Mouse (Mus musculus): Measurements from ENCODE around the gene Abtb1. TPM values are rescaled to one million over a fixed set of nuclear protein-coding genes. Genes with fewer than 3 reads are reported as not detected.

Abtb1 gene
- polyA plus RNA-seq, 1 experiment from 2014 or later, result 49.5 TPM

GRCm38 (mm10) chr6:88827395-88828205, 14.2 kb downstream of the Abtb1 start:
- H3K9me3 ChIP-seq (ENCODE audit: control insufficient read depth, low read length), result no peaks in the 10 kb centered on the region
- no peak overlapping the region for H3K9ac ChIP-seq (ENCODE audit: low read length)
- H3K4me2 ChIP-seq (ENCODE audit: low read depth, low read length), result no peak overlapping the region
- peaks cover 7% of the 10 kb centered on the region for H3K4me1 ChIP-seq (replicated peaks; ENCODE audit: control insufficient read depth, insufficient read depth, low read length)
- no peak overlapping the region for H3K4me3 ChIP-seq (ENCODE audit: low read length)
- H3K27me3 ChIP-seq (ENCODE audit: control insufficient read depth, insufficient read depth, low read depth, low read length), result no peaks in the 10 kb centered on the region
- WGBS, result 59% methylated on average over 13 of the region's 13 CpGs
- H3K36me3 ChIP-seq (ENCODE audit: control insufficient read depth, insufficient read depth, low read length), result no peaks in the 10 kb centered on the region
- no peak for ATAC-seq (ENCODE audit: low read depth)
- no peak overlapping the region for H3K27ac ChIP-seq (ENCODE audit: low read length)

DNA sequence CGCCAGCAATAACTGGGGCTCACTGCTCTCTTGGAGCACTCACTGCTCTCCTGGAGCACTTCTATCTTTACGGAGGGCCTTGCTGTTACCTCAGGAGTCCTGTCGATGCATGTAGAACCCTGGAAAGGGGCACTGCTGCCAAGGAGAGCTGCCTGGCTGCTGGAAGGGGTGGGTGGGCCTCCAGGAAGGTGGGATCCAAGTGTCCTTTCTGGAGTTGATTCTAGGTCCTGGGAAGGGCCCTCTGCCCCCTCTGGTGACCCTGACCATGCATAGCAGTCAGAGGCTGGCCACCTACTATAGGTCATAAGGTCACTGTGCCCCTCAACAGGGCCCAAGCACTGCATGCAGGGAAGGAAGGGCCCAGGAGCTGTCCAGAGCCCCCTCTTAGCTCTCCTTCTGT, 14.8 kb downstream of the Abtb1 start:
- Histone ChIP-seq H3K4me2 (ENCODE audit: low read depth, low read length) (no peak overlapping the region), H3K27ac (ENCODE audit: low read length) (no peak overlapping the region), H3K4me3 (ENCODE audit: low read length) (no peak overlapping the region), H3K9ac (ENCODE audit: low read length) (no peak overlapping the region), H3K9me3 (ENCODE audit: control insufficient read depth, low read length) (no peaks in the 10 kb centered on the region), H3K27me3 (ENCODE audit: control insufficient read depth, insufficient read depth, low read depth, low read length) (no peaks in the 10 kb centered on the region), H3K4me1 (replicated peaks; ENCODE audit: control insufficient read depth, insufficient read depth, low read length) (peaks cover 8% of the 10 kb centered on the region), H3K36me3 (ENCODE audit: control insufficient read depth, insufficient read depth, low read length) (no peaks in the 10 kb centered on the region)
- no peak for ATAC-seq (ENCODE audit: low read depth)
- WGBS, result 50% methylated on average over 3 of the region's 3 CpGs

DNA sequence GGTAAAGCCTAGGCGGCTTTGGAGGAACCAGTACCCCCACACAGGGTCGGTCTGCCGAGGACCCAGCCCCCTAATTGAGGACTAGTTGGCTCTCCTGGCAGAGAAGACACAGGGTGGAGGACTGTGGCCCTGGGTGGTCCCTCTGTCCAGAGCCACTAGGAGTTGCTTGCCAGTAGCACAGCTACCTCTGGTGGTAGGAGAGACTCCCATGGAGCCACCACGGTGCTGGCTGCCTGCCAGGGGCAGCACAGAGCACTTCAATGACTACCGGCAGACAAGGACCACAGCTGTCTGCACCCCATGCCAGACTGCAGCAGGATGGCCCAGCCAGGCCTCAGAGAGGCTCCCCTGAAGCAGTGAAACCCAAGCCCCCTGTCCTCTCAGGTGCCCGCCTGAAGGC, 15.2 kb downstream of the Abtb1 start:
- H3K4me3 ChIP-seq (ENCODE audit: low read length), result no peak overlapping the region

DNA sequence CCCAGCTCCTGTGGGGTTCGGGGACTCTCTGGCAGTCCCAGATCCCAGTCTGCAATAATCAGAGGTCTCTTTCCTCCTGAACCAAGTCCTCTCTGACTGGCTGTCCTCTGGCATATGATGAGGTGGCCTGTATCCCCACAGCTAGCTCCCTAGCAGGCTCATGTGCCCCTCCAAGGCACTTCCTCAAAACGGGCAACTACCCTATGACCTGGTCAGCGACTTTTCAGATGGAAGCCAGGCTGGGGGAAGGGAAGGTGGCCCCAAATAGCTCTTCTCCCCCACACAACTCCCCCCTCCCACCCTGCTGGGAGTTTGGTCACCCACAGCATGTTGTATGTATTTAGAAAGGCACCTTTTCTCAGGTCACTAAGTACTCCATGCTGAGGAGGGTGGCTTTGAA, 15.7 kb downstream of the Abtb1 start:
- Histone ChIP-seq H3K27ac (ENCODE audit: low read length) (no peak overlapping the region), H3K27me3 (ENCODE audit: control insufficient read depth, insufficient read depth, low read depth, low read length) (no peaks in the 10 kb centered on the region), H3K4me1 (replicated peaks; ENCODE audit: control insufficient read depth, insufficient read depth, low read length) (peaks cover 15% of the 10 kb centered on the region), H3K9me3 (ENCODE audit: control insufficient read depth, low read length) (no peaks in the 10 kb centered on the region), H3K36me3 (ENCODE audit: control insufficient read depth, insufficient read depth, low read length) (no peaks in the 10 kb centered on the region), H3K9ac (ENCODE audit: low read length) (no peak overlapping the region), H3K4me3 (ENCODE audit: low read length) (no peak overlapping the region), H3K4me2 (ENCODE audit: low read depth, low read length) (no peak overlapping the region)
- no peak for ATAC-seq (ENCODE audit: low read depth)
- WGBS, result 56% methylated on average over 3 of the region's 3 CpGs

More for the DNA sequence above, 15.2 kb downstream of the Abtb1 start:
- Histone ChIP-seq H3K4me1 (replicated peaks; ENCODE audit: control insufficient read depth, insufficient read depth, low read length) (peaks cover 12% of the 10 kb centered on the region), H3K9ac (ENCODE audit: low read length) (no peak overlapping the region), H3K9me3 (ENCODE audit: control insufficient read depth, low read length) (no peaks in the 10 kb centered on the region), H3K4me2 (ENCODE audit: low read depth, low read length) (no peak overlapping the region), H3K27ac (ENCODE audit: low read length) (no peak overlapping the region), H3K36me3 (ENCODE audit: control insufficient read depth, insufficient read depth, low read length) (no peaks in the 10 kb centered on the region), H3K27me3 (ENCODE audit: control insufficient read depth, insufficient read depth, low read depth, low read length) (no peaks in the 10 kb centered on the region)
- peak; percentile 66 for ATAC-seq (ENCODE audit: low read depth)
- WGBS, result 26% methylated on average over 6 of the region's 6 CpGs

GRCm38 (mm10) chr6:88824183-88824582, 17.6 kb downstream of the Abtb1 start:
- H3K36me3 ChIP-seq (ENCODE audit: control insufficient read depth, insufficient read depth, low read length), result no peaks in the 10 kb centered on the region
- WGBS, result 71% methylated on average over 7 of the region's 7 CpGs

GRCm38 (mm10) chr6:88821901-88822300, 19.9 kb downstream of the Abtb1 start:
- 39% methylated on average over 11 of the region's 11 CpGs for WGBS
- H3K9ac ChIP-seq (ENCODE audit: low read length), result no peak overlapping the region
- no peak overlapping the region for H3K27ac ChIP-seq (ENCODE audit: low read length)
- no peaks in the 10 kb centered on the region for H3K9me3 ChIP-seq (ENCODE audit: control insufficient read depth, low read length)
- no peak overlapping the region for H3K4me3 ChIP-seq (ENCODE audit: low read length)
- no peaks in the 10 kb centered on the region for H3K36me3 ChIP-seq (ENCODE audit: control insufficient read depth, insufficient read depth, low read length)
- ATAC-seq (ENCODE audit: low read depth), result peak; percentile 66
- H3K4me1 ChIP-seq (replicated peaks; ENCODE audit: control insufficient read depth, insufficient read depth, low read length), result peaks cover 20% of the 10 kb centered on the region
- H3K4me2 ChIP-seq (ENCODE audit: low read depth, low read length), result no peak overlapping the region
- H3K27me3 ChIP-seq (ENCODE audit: control insufficient read depth, insufficient read depth, low read depth, low read length), result no peaks in the 10 kb centered on the region

More at GRCm38 (mm10) chr6:88824183-88824582, 17.6 kb downstream of the Abtb1 start:
- no peak overlapping the region for H3K4me2 ChIP-seq (ENCODE audit: low read depth, low read length)
- H3K9ac ChIP-seq (ENCODE audit: low read length), result no peak overlapping the region
- H3K4me1 ChIP-seq (replicated peaks; ENCODE audit: control insufficient read depth, insufficient read depth, low read length), result peaks cover 22% of the 10 kb centered on the region
- H3K9me3 ChIP-seq (ENCODE audit: control insufficient read depth, low read length), result no peaks in the 10 kb centered on the region
- H3K27ac ChIP-seq (ENCODE audit: low read length), result no peak overlapping the region
- H3K27me3 ChIP-seq (ENCODE audit: control insufficient read depth, insufficient read depth, low read depth, low read length), result no peaks in the 10 kb centered on the region
- no peak overlapping the region for H3K4me3 ChIP-seq (ENCODE audit: low read length)
- ATAC-seq (ENCODE audit: low read depth), result no peak

- H3K9me3 ChIP-seq (ENCODE audit: control insufficient read depth, low read length), result no peaks in the 10 kb centered on the region
Measured at GRCm38 (mm10) chr6:88821294-88821693, 20.5 kb downstream of the Abtb1 start.

GRCm38 (mm10) chr6:88820853-88821252, 20.9 kb downstream of the Abtb1 start:
- Histone ChIP-seq H3K9me3 (ENCODE audit: control insufficient read depth, low read length) (no peaks in the 10 kb centered on the region), H3K27ac (ENCODE audit: low read length) (peak overlapping the region; percentile 38), H3K27me3 (ENCODE audit: control insufficient read depth, insufficient read depth, low read depth, low read length) (no peaks in the 10 kb centered on the region), H3K4me1 (replicated peaks; ENCODE audit: control insufficient read depth, insufficient read depth, low read length) (peaks cover 15% of the 10 kb centered on the region), H3K36me3 (ENCODE audit: control insufficient read depth, insufficient read depth, low read length) (no peaks in the 10 kb centered on the region), H3K4me3 (ENCODE audit: low read length) (no peak overlapping the region), H3K4me2 (ENCODE audit: low read depth, low read length) (no peak overlapping the region), H3K9ac (ENCODE audit: low read length) (no peak overlapping the region)
- WGBS, result 10% methylated on average over 3 of the region's 3 CpGs
- ATAC-seq (ENCODE audit: low read depth), result peak; percentile 64

More at GRCm38 (mm10) chr6:88821294-88821693, 20.5 kb downstream of the Abtb1 start:
- no peak for ATAC-seq (ENCODE audit: low read depth)
- peak overlapping the region; percentile 38; the same call in 1 of the 2 replicates for H3K27ac ChIP-seq (ENCODE audit: low read length)
- WGBS, result 88% methylated on average over 6 of the region's 6 CpGs
- H3K4me1 ChIP-seq (replicated peaks; ENCODE audit: control insufficient read depth, insufficient read depth, low read length), result peaks cover 15% of the 10 kb centered on the region
- no peak overlapping the region for H3K4me3 ChIP-seq (ENCODE audit: low read length)
- H3K36me3 ChIP-seq (ENCODE audit: control insufficient read depth, insufficient read depth, low read length), result no peaks in the 10 kb centered on the region
- no peak overlapping the region for H3K9ac ChIP-seq (ENCODE audit: low read length)
- no peak overlapping the region for H3K4me2 ChIP-seq (ENCODE audit: low read depth, low read length)
- no peaks in the 10 kb centered on the region for H3K27me3 ChIP-seq (ENCODE audit: control insufficient read depth, insufficient read depth, low read depth, low read length)

GRCm38 (mm10) chr6:88816913-88817312, 24.9 kb downstream of the Abtb1 start:
- Histone ChIP-seq H3K36me3 (ENCODE audit: control insufficient read depth, insufficient read depth, low read length) (no peaks in the 10 kb centered on the region), H3K9ac (ENCODE audit: low read length) (no peak overlapping the region), H3K4me1 (replicated peaks; ENCODE audit: control insufficient read depth, insufficient read depth, low read length) (peaks cover 19% of the 10 kb centered on the region), H3K27me3 (ENCODE audit: control insufficient read depth, insufficient read depth, low read depth, low read length) (no peaks in the 10 kb centered on the region), H3K4me2 (ENCODE audit: low read depth, low read length) (no peak overlapping the region), H3K4me3 (ENCODE audit: low read length) (no peak overlapping the region), H3K27ac (ENCODE audit: low read length) (no peak overlapping the region), H3K9me3 (ENCODE audit: control insufficient read depth, low read length) (no peaks in the 10 kb centered on the region)
- 81% methylated on average over 3 of the region's 3 CpGs for WGBS
- ATAC-seq (ENCODE audit: low read depth), result no peak

Data from lung, embryonic 16.5 days (tissue).